Mouse (Mus musculus): ENCODE measurements around the gene Prss27. TPM values are rescaled to one million over a fixed set of nuclear protein-coding genes. Genes with fewer than 3 reads are reported as not detected.

The Prss27 gene
- polyA plus RNA-seq, 1 experiment from 2014 or later, result not detected

- Histone ChIP-seq H3K4me3 (ENCODE audit: low read depth, low read length) (no peak overlapping the region), H3K9ac (replicated peaks; ENCODE audit: low read length) (no peak overlapping the region), H3K27ac (replicated peaks; ENCODE audit: low read depth, low read length) (no peak overlapping the region), H3K9me3 (replicated peaks; ENCODE audit: control insufficient read depth, low read length) (no peaks in the 10 kb centered on the region), H3K27me3 (ENCODE audit: control insufficient read depth, insufficient read depth, low read length) (no peaks in the 10 kb centered on the region), H3K4me2 (ENCODE audit: low read depth, low read length) (no peak overlapping the region), H3K4me1 (ENCODE audit: control insufficient read depth, insufficient read depth, low read length) (no peaks in the 10 kb centered on the region), H3K36me3 (replicated peaks; ENCODE audit: control insufficient read depth, insufficient read depth, low read depth, low read length) (no peaks in the 10 kb centered on the region)
- ATAC-seq (replicated peaks; ENCODE audit: insufficient number of reproducible peaks, low FRiP score, low TSS enrichment, low read depth), result no peak
- WGBS, result 73% methylated on average over 5 of the region's 5 CpGs
- no peak for DNase-seq (ENCODE audit: low spot score)
These were observed 37.5 kb upstream of the Prss27 start for GRCm38 (mm10) chr17:24000404-24000803.

GRCm38 (mm10) chr17:24004071-24004665, 33.8 kb upstream of the Prss27 start:
- no peak for DNase-seq (ENCODE audit: low spot score)
- Histone ChIP-seq H3K4me3 (ENCODE audit: low read depth, low read length) (no peak overlapping the region), H3K9ac (replicated peaks; ENCODE audit: low read length) (no peak overlapping the region), H3K9me3 (replicated peaks; ENCODE audit: control insufficient read depth, low read length) (no peaks in the 10 kb centered on the region), H3K27me3 (ENCODE audit: control insufficient read depth, insufficient read depth, low read length) (no peaks in the 10 kb centered on the region), H3K27ac (replicated peaks; ENCODE audit: low read depth, low read length) (no peak overlapping the region), H3K4me2 (ENCODE audit: low read depth, low read length) (no peak overlapping the region), H3K36me3 (replicated peaks; ENCODE audit: control insufficient read depth, insufficient read depth, low read depth, low read length) (no peaks in the 10 kb centered on the region), H3K4me1 (ENCODE audit: control insufficient read depth, insufficient read depth, low read length) (no peaks in the 10 kb centered on the region)
- no peak for ATAC-seq (replicated peaks; ENCODE audit: insufficient number of reproducible peaks, low FRiP score, low TSS enrichment, low read depth)
- 92% methylated on average over 14 of the region's 14 CpGs for WGBS

- ATAC-seq (replicated peaks; ENCODE audit: insufficient number of reproducible peaks, low FRiP score, low TSS enrichment, low read depth) (no peak), DNase-seq (ENCODE audit: low spot score) (no peak)
- H3K36me3 ChIP-seq (replicated peaks; ENCODE audit: control insufficient read depth, insufficient read depth, low read depth, low read length), result no peaks in the 10 kb centered on the region
- no peaks in the 10 kb centered on the region for H3K4me1 ChIP-seq (ENCODE audit: control insufficient read depth, insufficient read depth, low read length)
- H3K4me2 ChIP-seq (ENCODE audit: low read depth, low read length), result no peak overlapping the region
- no peak overlapping the region for H3K4me3 ChIP-seq (ENCODE audit: low read depth, low read length)
- H3K27ac ChIP-seq (replicated peaks; ENCODE audit: low read depth, low read length), result no peak overlapping the region
- no peaks in the 10 kb centered on the region for H3K27me3 ChIP-seq (ENCODE audit: control insufficient read depth, insufficient read depth, low read length)
- H3K9ac ChIP-seq (replicated peaks; ENCODE audit: low read length), result no peak overlapping the region
- 92% methylated on average over 3 of the region's 3 CpGs for WGBS
- no peaks in the 10 kb centered on the region for H3K9me3 ChIP-seq (replicated peaks; ENCODE audit: control insufficient read depth, low read length)
These were observed 32.9 kb upstream of the Prss27 start for GRCm38 (mm10) chr17:24005049-24005448.

GRCm38 (mm10) chr17:24006930-24007329, 31.0 kb upstream of the Prss27 start:
- DNase-seq (ENCODE audit: low spot score), result no peak
- no peaks in the 10 kb centered on the region for H3K9me3 ChIP-seq (replicated peaks; ENCODE audit: control insufficient read depth, low read length)
- WGBS, result 51% methylated on average over 2 of the region's 2 CpGs
- H3K27me3 ChIP-seq (ENCODE audit: control insufficient read depth, insufficient read depth, low read length), result no peaks in the 10 kb centered on the region
- no peak overlapping the region for H3K9ac ChIP-seq (replicated peaks; ENCODE audit: low read length)
- H3K4me2 ChIP-seq (ENCODE audit: low read depth, low read length), result no peak overlapping the region
- no peak overlapping the region for H3K4me3 ChIP-seq (ENCODE audit: low read depth, low read length)
- H3K27ac ChIP-seq (replicated peaks; ENCODE audit: low read depth, low read length), result no peak overlapping the region
- H3K36me3 ChIP-seq (replicated peaks; ENCODE audit: control insufficient read depth, insufficient read depth, low read depth, low read length), result no peaks in the 10 kb centered on the region
- H3K4me1 ChIP-seq (ENCODE audit: control insufficient read depth, insufficient read depth, low read length), result no peaks in the 10 kb centered on the region
- ATAC-seq (replicated peaks; ENCODE audit: insufficient number of reproducible peaks, low FRiP score, low TSS enrichment, low read depth), result no peak

- Histone ChIP-seq H3K4me2 (ENCODE audit: low read depth, low read length) (no peak overlapping the region), H3K27me3 (ENCODE audit: control insufficient read depth, insufficient read depth, low read length) (no peaks in the 10 kb centered on the region), H3K9me3 (replicated peaks; ENCODE audit: control insufficient read depth, low read length) (no peaks in the 10 kb centered on the region), H3K4me3 (ENCODE audit: low read depth, low read length) (no peak overlapping the region), H3K9ac (replicated peaks; ENCODE audit: low read length) (no peak overlapping the region), H3K27ac (replicated peaks; ENCODE audit: low read depth, low read length) (no peak overlapping the region), H3K36me3 (replicated peaks; ENCODE audit: control insufficient read depth, insufficient read depth, low read depth, low read length) (no peaks in the 10 kb centered on the region), H3K4me1 (ENCODE audit: control insufficient read depth, insufficient read depth, low read length) (no peaks in the 10 kb centered on the region)
- WGBS, result 59% methylated on average over 1 of the region's 1 CpGs
- DNase-seq (ENCODE audit: low spot score), result no peak
- no peak for ATAC-seq (replicated peaks; ENCODE audit: insufficient number of reproducible peaks, low FRiP score, low TSS enrichment, low read depth)
These were observed 30.6 kb upstream of the Prss27 start for GRCm38 (mm10) chr17:24007391-24007790.

GRCm38 (mm10) chr17:24008105-24008504, 29.8 kb upstream of the Prss27 start:
- no peak overlapping the region for H3K27ac ChIP-seq (replicated peaks; ENCODE audit: low read depth, low read length)
- H3K9me3 ChIP-seq (replicated peaks; ENCODE audit: control insufficient read depth, low read length), result no peaks in the 10 kb centered on the region
- no peak for ATAC-seq (replicated peaks; ENCODE audit: insufficient number of reproducible peaks, low FRiP score, low TSS enrichment, low read depth)
- H3K4me3 ChIP-seq (ENCODE audit: low read depth, low read length), result no peak overlapping the region
- H3K4me2 ChIP-seq (ENCODE audit: low read depth, low read length), result no peak overlapping the region
- no peaks in the 10 kb centered on the region for H3K27me3 ChIP-seq (ENCODE audit: control insufficient read depth, insufficient read depth, low read length)
- no peak for DNase-seq (ENCODE audit: low spot score)
- WGBS, result 81% methylated on average over 4 of the region's 4 CpGs
- H3K36me3 ChIP-seq (replicated peaks; ENCODE audit: control insufficient read depth, insufficient read depth, low read depth, low read length), result no peaks in the 10 kb centered on the region
- no peaks in the 10 kb centered on the region for H3K4me1 ChIP-seq (ENCODE audit: control insufficient read depth, insufficient read depth, low read length)
- no peak overlapping the region for H3K9ac ChIP-seq (replicated peaks; ENCODE audit: low read length)

GRCm38 (mm10) chr17:24009617-24010016, 28.3 kb upstream of the Prss27 start:
- no peak overlapping the region for H3K4me2 ChIP-seq (ENCODE audit: low read depth, low read length)
- H3K27ac ChIP-seq (replicated peaks; ENCODE audit: low read depth, low read length), result no peak overlapping the region
- no peaks in the 10 kb centered on the region for H3K27me3 ChIP-seq (ENCODE audit: control insufficient read depth, insufficient read depth, low read length)
- no peaks in the 10 kb centered on the region for H3K36me3 ChIP-seq (replicated peaks; ENCODE audit: control insufficient read depth, insufficient read depth, low read depth, low read length)
- WGBS, result 66% methylated on average over 5 of the region's 5 CpGs
- ATAC-seq (replicated peaks; ENCODE audit: insufficient number of reproducible peaks, low FRiP score, low TSS enrichment, low read depth), result no peak
- no peaks in the 10 kb centered on the region for H3K4me1 ChIP-seq (ENCODE audit: control insufficient read depth, insufficient read depth, low read length)
- DNase-seq (ENCODE audit: low spot score), result no peak
- no peak overlapping the region for H3K9ac ChIP-seq (replicated peaks; ENCODE audit: low read length)
- no peaks in the 10 kb centered on the region for H3K9me3 ChIP-seq (replicated peaks; ENCODE audit: control insufficient read depth, low read length)
- no peak overlapping the region for H3K4me3 ChIP-seq (ENCODE audit: low read depth, low read length)

- ATAC-seq (replicated peaks; ENCODE audit: insufficient number of reproducible peaks, low FRiP score, low TSS enrichment, low read depth), result no peak
- H3K36me3 ChIP-seq (replicated peaks; ENCODE audit: control insufficient read depth, insufficient read depth, low read depth, low read length), result no peaks in the 10 kb centered on the region
- no peaks in the 10 kb centered on the region for H3K27me3 ChIP-seq (ENCODE audit: control insufficient read depth, insufficient read depth, low read length)
- no peak overlapping the region for H3K4me3 ChIP-seq (ENCODE audit: low read depth, low read length)
- H3K4me1 ChIP-seq (ENCODE audit: control insufficient read depth, insufficient read depth, low read length), result no peaks in the 10 kb centered on the region
- no peak overlapping the region for H3K4me2 ChIP-seq (ENCODE audit: low read depth, low read length)
- DNase-seq (ENCODE audit: low spot score), result no peak
- WGBS, result 90% methylated on average over 2 of the region's 2 CpGs
- no peaks in the 10 kb centered on the region for H3K9me3 ChIP-seq (replicated peaks; ENCODE audit: control insufficient read depth, low read length)
- H3K27ac ChIP-seq (replicated peaks; ENCODE audit: low read depth, low read length), result no peak overlapping the region
- no peak overlapping the region for H3K9ac ChIP-seq (replicated peaks; ENCODE audit: low read length)
These were observed 25.0 kb upstream of the Prss27 start for GRCm38 (mm10) chr17:24012921-24013320.

Data from embryonic facial prominence, embryonic 11.5 days (tissue).